Mouse (Mus musculus) embryonic facial prominence, embryonic 13.5 days (tissue): ENCODE data around the gene Sco1. TPM values are rescaled to one million over a fixed set of nuclear protein-coding genes. Genes with fewer than 3 reads are reported as not detected.

Experiments used
- ATAC-seq: fragments of 200-750 bp; cut with Nextera tagmentation; 2 replicates; pipeline ENCODE4 v1.8.0; 2017; ENCODE audit warnings: low read depth; ENCODE audit not compliant: insufficient number of reproducible peaks, insufficient read depth, low FRiP score, low TSS enrichment
- H3K27ac ChIP-seq: fragments of 300-500 bp; sonication (generic); 2 replicates; pipeline ENCODE4 v1.5.1; 2015; ENCODE audit warnings: moderate library complexity, mild to moderate bottlenecking, inconsistent platforms
- H3K27me3 ChIP-seq: fragments of 300-500 bp; sonication (generic); 2 replicates; pipeline ENCODE4 v1.6.1; 2015; ENCODE audit warnings: mild to moderate bottlenecking, inconsistent platforms
- H3K36me3 ChIP-seq: fragments of 300-500 bp; sonication (generic); 2 replicates; pipeline ENCODE4 v1.6.1; 2015; ENCODE audit warnings: mild to moderate bottlenecking, inconsistent platforms
- H3K4me1 ChIP-seq: fragments of 300-500 bp; sonication (generic); 2 replicates; pipeline ENCODE4 v1.6.1; 2015; ENCODE audit warnings: inconsistent platforms
- H3K4me2 ChIP-seq: fragments of 300-500 bp; sonication (generic); 2 replicates; pipeline ENCODE4 v1.6.1; 2015; ENCODE audit warnings: moderate library complexity, mild to moderate bottlenecking, inconsistent platforms
- H3K4me3 ChIP-seq: fragments of 300-500 bp; sonication (generic); 2 replicates; pipeline ENCODE4 v1.5.1; 2015; ENCODE audit warnings: mild to moderate bottlenecking, inconsistent platforms
- H3K9ac ChIP-seq: fragments of 300-500 bp; sonication (generic); 2 replicates; pipeline ENCODE4 v1.6.1; 2015; ENCODE audit warnings: mild to moderate bottlenecking, inconsistent platforms
- H3K9me3 ChIP-seq: fragments of 300-500 bp; sonication (generic); 2 replicates; pipeline ENCODE4 v1.6.1; 2016; ENCODE audit warnings: inconsistent platforms
- WGBS: fragments of 180-500 bp; shearing (Covaris S2); methylation state at CpG from one replicate; pipeline ENCODE4 v1.1.7; 2015; ENCODE audit warnings: mixed read lengths; 5-methylcytosine and 5-hydroxymethylcytosine counted together
- polyA plus RNA-seq: library from polyadenylated mRNA; unstranded; fragments of >200 nt; fragmentation: Nextera tagmentation; extraction: Ambion mirVana; gene quantifications from 2 replicates; pipeline ENCODE4 v1.2.1, GENCODE M21; 2015

The Sco1 gene
- polyA plus RNA-seq, 1 experiment from 2014 or later = 19.8 TPM

GRCm38 (mm10) chr11:67078000-67078399, 25.5 kb downstream of the Sco1 start, which contains the start of gene Myh3:
TSS of gene Myh3 (plus strand) at chr11:67078300.
- Histone ChIP-seq H3K9ac (no peak within 1 kb of the TSS), H3K4me1 (no peaks in the 10 kb centered on the region), H3K27me3 (peaks cover 7% of the 10 kb centered on the region; the same call in 1 of the 2 replicates), H3K4me2 (no peak within 1 kb of the TSS), H3K4me3 (no peak within 1 kb of the TSS), H3K27ac (no peak within 1 kb of the TSS), H3K9me3 (no peaks in the 10 kb centered on the region), H3K36me3 (no peaks in the 10 kb centered on the region)
- WGBS = 81% methylated on average over 5 of the region's 5 CpGs
- ATAC-seq = no peak

GRCm38 (mm10) chr11:67078888-67079287, 26.4 kb downstream of the Sco1 start:
- Histone ChIP-seq H3K27me3 (peaks cover 15% of the 10 kb centered on the region), H3K4me3 (no peak overlapping the region), H3K27ac (no peak overlapping the region), H3K9me3 (no peaks in the 10 kb centered on the region), H3K36me3 (no peaks in the 10 kb centered on the region), H3K9ac (no peak overlapping the region), H3K4me2 (no peak overlapping the region), H3K4me1 (no peaks in the 10 kb centered on the region)
- 88% methylated on average over 6 of the region's 6 CpGs for WGBS
- ATAC-seq = no peak

GRCm38 (mm10) chr11:67079740-67080139, 27.3 kb downstream of the Sco1 start:
- H3K27ac ChIP-seq = no peak overlapping the region
- no peak overlapping the region for H3K4me3 ChIP-seq
- H3K9ac ChIP-seq = no peak overlapping the region
- H3K4me1 ChIP-seq = no peaks in the 10 kb centered on the region
- H3K36me3 ChIP-seq = no peaks in the 10 kb centered on the region
- no peak for ATAC-seq
- no peaks in the 10 kb centered on the region for H3K9me3 ChIP-seq
- peaks cover 23% of the 10 kb centered on the region for H3K27me3 ChIP-seq
- no peak overlapping the region for H3K4me2 ChIP-seq
- WGBS = 74% methylated on average over 11 of the region's 11 CpGs

GRCm38 (mm10) chr11:67080168-67080567, 27.7 kb downstream of the Sco1 start:
- no peak overlapping the region for H3K9ac ChIP-seq
- H3K4me3 ChIP-seq = no peak overlapping the region
- no peaks in the 10 kb centered on the region for H3K4me1 ChIP-seq
- no peaks in the 10 kb centered on the region for H3K36me3 ChIP-seq
- H3K9me3 ChIP-seq = no peaks in the 10 kb centered on the region
- H3K4me2 ChIP-seq = no peak overlapping the region
- H3K27ac ChIP-seq = no peak overlapping the region
- peaks cover 28% of the 10 kb centered on the region for H3K27me3 ChIP-seq
- no peak for ATAC-seq
- 3% methylated on average over 3 of the region's 3 CpGs for WGBS

GRCm38 (mm10) chr11:67081125-67081649, 28.7 kb downstream of the Sco1 start:
- WGBS = 5% methylated on average over 11 of the region's 11 CpGs
- Histone ChIP-seq H3K9me3 (no peaks in the 10 kb centered on the region), H3K27ac (no peak overlapping the region), H3K9ac (no peak overlapping the region), H3K4me2 (no peak overlapping the region), H3K36me3 (no peaks in the 10 kb centered on the region), H3K4me3 (no peak overlapping the region), H3K27me3 (peaks cover 29% of the 10 kb centered on the region), H3K4me1 (peaks cover under 1% of the 10 kb centered on the region; the same call in 1 of the 2 replicates)
- ATAC-seq = no peak

GRCm38 (mm10) chr11:67082188-67082587, 29.7 kb downstream of the Sco1 start:
- 93% methylated on average over 7 of the region's 7 CpGs for WGBS
- H3K4me2 ChIP-seq = no peak overlapping the region
- peaks cover 5% of the 10 kb centered on the region; the same call in 1 of the 2 replicates for H3K4me1 ChIP-seq
- no peak overlapping the region for H3K9ac ChIP-seq
- H3K27me3 ChIP-seq = peaks cover 32% of the 10 kb centered on the region
- no peaks in the 10 kb centered on the region for H3K9me3 ChIP-seq
- no peak for ATAC-seq
- H3K27ac ChIP-seq = no peak overlapping the region
- no peaks in the 10 kb centered on the region for H3K36me3 ChIP-seq
- no peak overlapping the region for H3K4me3 ChIP-seq

GRCm38 (mm10) chr11:67082793-67083192, 30.3 kb downstream of the Sco1 start:
- H3K36me3 ChIP-seq = no peaks in the 10 kb centered on the region
- H3K9ac ChIP-seq = no peak overlapping the region
- no peak overlapping the region for H3K27ac ChIP-seq
- no peak overlapping the region for H3K4me3 ChIP-seq
- no peaks in the 10 kb centered on the region for H3K9me3 ChIP-seq
- ATAC-seq = no peak
- 84% methylated on average over 13 of the region's 13 CpGs for WGBS
- no peak overlapping the region for H3K4me2 ChIP-seq
- peaks cover 5% of the 10 kb centered on the region; the same call in 1 of the 2 replicates for H3K4me1 ChIP-seq
- peaks cover 32% of the 10 kb centered on the region for H3K27me3 ChIP-seq

GRCm38 (mm10) chr11:67083239-67083638, 30.8 kb downstream of the Sco1 start:
- Histone ChIP-seq H3K36me3 (no peaks in the 10 kb centered on the region), H3K9me3 (no peaks in the 10 kb centered on the region), H3K27ac (no peak overlapping the region), H3K9ac (no peak overlapping the region), H3K4me1 (peaks cover 5% of the 10 kb centered on the region; the same call in 1 of the 2 replicates), H3K27me3 (peaks cover 32% of the 10 kb centered on the region), H3K4me2 (no peak overlapping the region), H3K4me3 (no peak overlapping the region)
- WGBS = 67% methylated on average over 6 of the region's 6 CpGs
- ATAC-seq = no peak

GRCm38 (mm10) chr11:67083712-67084340, 31.4 kb downstream of the Sco1 start:
- ATAC-seq = no peak
- peaks cover 5% of the 10 kb centered on the region; the same call in 1 of the 2 replicates for H3K4me1 ChIP-seq
- WGBS = 41% methylated on average over 32 of the region's 32 CpGs

GRCm38 (mm10) chr11:67085489-67085888, 33.0 kb downstream of the Sco1 start:
- ATAC-seq = no peak
- H3K4me2 ChIP-seq = no peak overlapping the region
- H3K27me3 ChIP-seq = peaks cover 36% of the 10 kb centered on the region
- no peak overlapping the region for H3K9ac ChIP-seq
- no peak overlapping the region for H3K27ac ChIP-seq
- H3K36me3 ChIP-seq = no peaks in the 10 kb centered on the region
- WGBS = 3% methylated on average over 6 of the region's 6 CpGs
- H3K9me3 ChIP-seq = no peaks in the 10 kb centered on the region
- H3K4me1 ChIP-seq = peaks cover 5% of the 10 kb centered on the region; the same call in 1 of the 2 replicates
- no peak overlapping the region for H3K4me3 ChIP-seq

More at GRCm38 (mm10) chr11:67083712-67084340, 31.4 kb downstream of the Sco1 start:
- no peaks in the 10 kb centered on the region for H3K36me3 ChIP-seq
- H3K4me3 ChIP-seq = no peak overlapping the region
- H3K27me3 ChIP-seq = peaks cover 35% of the 10 kb centered on the region
- H3K9ac ChIP-seq = no peak overlapping the region
- H3K4me2 ChIP-seq = no peak overlapping the region
- no peaks in the 10 kb centered on the region for H3K9me3 ChIP-seq
- H3K27ac ChIP-seq = no peak overlapping the region

- ATAC-seq = no peak
- Histone ChIP-seq H3K4me1 (peaks cover 5% of the 10 kb centered on the region; the same call in 1 of the 2 replicates), H3K36me3 (no peaks in the 10 kb centered on the region), H3K4me3 (no peak overlapping the region), H3K9ac (0 out of 2 replicates have a peak overlapping the region, but pooled peaks have one; percentile 51), H3K4me2 (peak overlapping the region; percentile 27), H3K27ac (no peak overlapping the region), H3K27me3 (peaks cover 36% of the 10 kb centered on the region), H3K9me3 (no peaks in the 10 kb centered on the region)
- 45% methylated on average over 9 of the region's 9 CpGs for WGBS
These were observed 34.1 kb downstream of the Sco1 start for GRCm38 (mm10) chr11:67086467-67087164.
